Mouse (Mus musculus) lung, adult 2 months (tissue): Measurements from ENCODE around the gene Nme7.

Experiments
- CTCF ChIP-seq: fragments of 200-500 bp; IDR thresholded peaks from 2 replicates; pipeline ENCODE4 v1.5.1; 2011; ENCODE audit warnings: mild to moderate bottlenecking, low read length, control low read depth; ENCODE audit not compliant: insufficient read depth
- POLR2A ChIP-seq: fragments of 200-500 bp; IDR thresholded peaks from 2 replicates; pipeline ENCODE4 v1.6.1; 2011; ENCODE audit warnings: low read depth, mild to moderate bottlenecking, control low read depth, low read length, borderline replicate concordance; ENCODE audit errors: extremely low read depth

- TF ChIP-seq CTCF, result no peak
- no peak for TF ChIP-seq POLR2A
Observed at GRCm38 (mm10) chr1:164284007-164284406, 19.9 kb upstream of the Nme7 start.
